Mouse (Mus musculus) cerebellum, postnatal 4 days (tissue): Measurements from ENCODE around the gene Mdga1.

ENCODE experiments used
- DNase-seq, 2 experiments: peaks; one replicate each; pipeline ENCODE4 v3.0.0; 2022; ENCODE audit warnings: low spot score in 2 of 2, mixed read lengths in 1 of 2

Gene Mdga1

GRCm38 (mm10) chr17:29970037-29970555, at the start of gene Mdga1:
Gene Mdga1 (minus strand): TSS chr17:29970087.
- DNase-seq = no peak

- no peak for DNase-seq
Observed at GRCm38 (mm10) chr17:30018927-30019610, 49.2 kb upstream of the Mdga1 start.

GRCm38 (mm10) chr17:30014660-30015059, 44.8 kb upstream of the Mdga1 start:
- no peak for DNase-seq

GRCm38 (mm10) chr17:30008392-30008791, 38.5 kb upstream of the Mdga1 start:
- DNase-seq = no peak

- DNase-seq = no peak
Observed at GRCm38 (mm10) chr17:30007883-30008282, 38.0 kb upstream of the Mdga1 start.

GRCm38 (mm10) chr17:30006877-30007276, 37.0 kb upstream of the Mdga1 start:
- DNase-seq = no peak

GRCm38 (mm10) chr17:30005451-30005941, 35.6 kb upstream of the Mdga1 start:
- DNase-seq = peak in 1 of 2 experiments; percentile 37

GRCm38 (mm10) chr17:30005103-30005443, 35.2 kb upstream of the Mdga1 start:
- DNase-seq = no peak

- peak; percentile 88 to 94 for DNase-seq
Observed at GRCm38 (mm10) chr17:30004203-30005102, 34.6 kb upstream of the Mdga1 start, which contains the start of gene Zfand3. Gene Zfand3 (plus strand): TSS chr17:30004733.

GRCm38 (mm10) chr17:29998566-29999295, 28.8 kb upstream of the Mdga1 start:
- DNase-seq = no peak

GRCm38 (mm10) chr17:29997726-29998125, 27.8 kb upstream of the Mdga1 start:
- DNase-seq = no peak

GRCm38 (mm10) chr17:29995986-29996385, 26.1 kb upstream of the Mdga1 start:
- DNase-seq = no peak

GRCm38 (mm10) chr17:29994459-29994858, 24.6 kb upstream of the Mdga1 start:
- DNase-seq = no peak

- no peak for DNase-seq
Observed at GRCm38 (mm10) chr17:29994011-29994410, 24.1 kb upstream of the Mdga1 start.

- DNase-seq = peak in 1 of 2 experiments; percentile 61
Observed at GRCm38 (mm10) chr17:29993488-29993887, 23.6 kb upstream of the Mdga1 start.

- DNase-seq = no peak
Observed at GRCm38 (mm10) chr17:29990845-29991244, 21.0 kb upstream of the Mdga1 start.

- no peak for DNase-seq
Observed at GRCm38 (mm10) chr17:29990136-29990535, 20.2 kb upstream of the Mdga1 start.

GRCm38 (mm10) chr17:29989653-29990052, 19.8 kb upstream of the Mdga1 start:
- DNase-seq = no peak

- no peak for DNase-seq
Observed at GRCm38 (mm10) chr17:29988141-29988540, 18.3 kb upstream of the Mdga1 start.

GRCm38 (mm10) chr17:29985534-29985933, 15.6 kb upstream of the Mdga1 start:
- no peak for DNase-seq

- no peak for DNase-seq
Observed at GRCm38 (mm10) chr17:29984931-29985330, 15.0 kb upstream of the Mdga1 start.

GRCm38 (mm10) chr17:29983190-29983589, 13.3 kb upstream of the Mdga1 start:
- no peak for DNase-seq
